Mouse (Mus musculus) cerebellum, adult 11 months (tissue): ENCODE results near the gene Hnrnph1.
A peak's percentile ranks its signal among the peaks of the same experiment; 100 is the strongest.

Source experiments
- DNase-seq: peaks from one replicate; pipeline ENCODE4 v3.0.0; 2022

The Hnrnph1 gene

GRCm38 (mm10) chr11:50373621-50374020 is 3.2 kb upstream of the Hnrnph1 start:
- DNase-seq: no peak

GRCm38 (mm10) chr11:50374286-50375015 is 2.3 kb upstream of the Hnrnph1 start:
- no peak for DNase-seq

DNA sequence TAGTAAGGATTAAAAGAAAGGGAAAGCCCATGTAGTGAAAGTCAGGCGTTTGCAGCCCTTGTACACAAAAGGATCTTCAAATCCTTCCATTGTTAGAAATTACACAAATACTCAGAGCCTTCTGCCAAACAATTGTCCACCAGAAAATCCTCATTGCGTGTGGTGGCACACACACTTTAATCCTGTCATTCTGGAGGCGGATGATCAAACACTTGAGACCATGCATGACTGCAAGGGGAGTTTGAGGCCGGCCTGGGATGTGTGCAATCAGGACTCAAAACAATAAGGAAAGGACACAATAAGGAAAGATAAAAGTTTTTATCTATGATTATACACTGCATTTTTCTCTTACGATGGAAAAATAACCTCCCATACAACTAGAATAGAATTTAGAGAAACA is 1.4 kb upstream of the Hnrnph1 start:
- DNase-seq: no peak

- DNase-seq: no peak
Observed at GRCm38 (mm10) chr11:50376156-50376790, 517 bp upstream of the Hnrnph1 start.

- DNase-seq: peak; percentile 82
Observed at GRCm38 (mm10) chr11:50377892-50378684, 1.3 kb downstream of the Hnrnph1 start.

GRCm38 (mm10) chr11:50379023-50379752 is 2.4 kb downstream of the Hnrnph1 start:
- no peak for DNase-seq

DNA sequence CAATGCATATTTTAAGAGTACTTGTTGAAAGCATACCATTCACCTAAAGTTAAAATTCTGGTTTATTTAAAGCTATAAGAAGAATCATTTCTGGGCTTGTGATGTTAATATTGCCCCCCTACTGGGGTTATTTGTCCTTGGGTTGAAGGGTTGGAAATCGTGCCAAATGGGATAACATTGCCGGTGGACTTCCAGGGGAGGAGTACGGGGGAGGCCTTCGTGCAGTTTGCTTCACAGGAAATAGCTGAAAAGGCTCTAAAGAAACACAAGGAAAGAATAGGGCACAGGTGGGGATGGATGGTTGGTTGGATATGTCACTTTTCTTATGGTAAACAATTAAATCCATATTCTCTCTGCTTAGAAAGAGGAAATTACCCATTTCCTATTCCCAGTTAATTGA is 4.5 kb downstream of the Hnrnph1 start:
- DNase-seq: no peak

GRCm38 (mm10) chr11:50387167-50387679 is 10.4 kb downstream of the Hnrnph1 start:
- no peak for DNase-seq

- no peak for DNase-seq
Observed at GRCm38 (mm10) chr11:50387697-50388096, 10.9 kb downstream of the Hnrnph1 start.

DNA sequence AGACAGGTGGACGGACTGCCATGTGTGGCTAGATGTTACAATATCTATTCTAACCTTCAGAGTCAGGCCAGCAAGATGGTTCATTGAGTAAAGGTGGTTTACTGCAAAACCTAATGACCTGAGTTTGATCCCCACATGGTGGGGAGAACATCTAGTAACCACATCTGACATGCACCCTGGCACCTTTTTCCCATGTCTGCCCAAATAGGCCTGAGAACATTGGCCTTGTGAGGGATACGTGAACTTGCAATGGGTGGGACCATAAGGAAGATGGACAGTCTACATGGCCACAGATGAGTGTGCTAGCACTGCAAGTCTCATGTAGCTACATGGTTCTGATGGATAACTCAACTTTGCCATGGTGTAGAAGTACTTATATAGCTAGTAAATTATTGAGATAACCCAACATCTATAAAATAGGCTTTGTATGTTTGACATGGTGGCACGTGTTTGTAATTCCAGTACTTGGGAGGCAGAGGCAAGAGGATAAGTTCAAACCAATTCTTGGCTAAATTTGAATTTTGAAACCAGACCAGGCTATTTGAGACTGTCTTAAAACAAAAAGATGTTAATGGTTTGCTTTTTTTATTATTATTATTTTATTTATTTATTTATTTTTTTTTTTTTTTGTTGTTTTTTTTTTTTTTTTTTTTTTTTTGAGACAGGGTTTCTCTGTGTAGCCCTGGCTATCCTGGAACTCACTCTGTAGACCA is 11.6 kb downstream of the Hnrnph1 start:
- DNase-seq: no peak

GRCm38 (mm10) chr11:50389011-50389410 is 12.2 kb downstream of the Hnrnph1 start:
- DNase-seq: no peak

DNA sequence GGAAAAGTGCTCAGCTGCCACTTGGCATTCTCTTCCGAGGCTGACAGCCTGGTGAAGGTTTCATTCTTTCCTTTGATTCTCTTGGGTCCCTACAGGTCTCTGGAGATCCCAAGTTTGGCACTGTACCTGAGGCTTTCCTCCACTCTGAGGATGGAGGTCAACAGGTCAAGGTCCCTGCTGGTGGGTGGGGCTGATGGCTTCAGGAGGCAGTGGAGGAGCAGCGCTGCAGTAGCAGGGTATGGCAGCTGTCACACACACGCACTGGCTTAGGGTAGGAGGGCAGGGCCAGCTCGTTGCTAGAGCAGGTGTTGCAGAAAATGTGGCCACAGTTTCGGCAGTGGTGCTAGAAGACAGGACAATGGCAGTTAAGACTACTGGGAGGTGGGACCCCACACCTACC is 12.8 kb downstream of the Hnrnph1 start:
- DNase-seq: no peak

GRCm38 (mm10) chr11:50391272-50391960 is 14.6 kb downstream of the Hnrnph1 start:
- DNase-seq: no peak

GRCm38 (mm10) chr11:50393306-50393705 is 16.5 kb downstream of the Hnrnph1 start:
- DNase-seq: no peak

GRCm38 (mm10) chr11:50394731-50395130 is 17.9 kb downstream of the Hnrnph1 start:
- DNase-seq: no peak

GRCm38 (mm10) chr11:50396766-50397307 is 20.0 kb downstream of the Hnrnph1 start:
- no peak for DNase-seq

GRCm38 (mm10) chr11:50397316-50397715 is 20.5 kb downstream of the Hnrnph1 start:
- DNase-seq: no peak

DNA sequence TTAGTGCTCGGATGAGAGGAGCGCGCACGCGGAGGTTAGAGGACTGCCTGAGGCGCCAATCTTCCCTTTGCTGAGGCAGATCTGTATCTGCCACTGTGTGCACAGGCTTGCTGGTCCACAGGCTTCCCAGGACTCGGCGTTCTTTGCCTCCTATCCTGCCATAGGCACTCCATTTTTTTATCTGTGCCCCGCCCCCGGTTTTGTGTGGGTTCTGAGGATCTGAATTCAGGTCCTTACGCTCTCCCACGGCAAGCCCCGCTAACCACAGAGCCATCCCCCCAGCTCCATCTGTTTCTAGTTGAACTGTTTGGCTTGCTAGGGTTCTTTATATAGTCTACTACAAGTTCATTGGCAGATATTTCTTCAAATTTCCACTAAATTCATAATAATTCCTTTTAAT is 22.0 kb downstream of the Hnrnph1 start:
- DNase-seq: no peak

GRCm38 (mm10) chr11:50402481-50402880 is 25.7 kb downstream of the Hnrnph1 start:
- DNase-seq: no peak

- peak; percentile 29 for DNase-seq
Observed at GRCm38 (mm10) chr11:50403367-50404014, 26.7 kb downstream of the Hnrnph1 start.

GRCm38 (mm10) chr11:50407235-50407634 is 30.4 kb downstream of the Hnrnph1 start:
- no peak for DNase-seq
